Mouse (Mus musculus) kidney, adult 2 months (tissue): Measurements from ENCODE around the gene Lce1j.

Experiments used
- CTCF ChIP-seq: fragments of 200-500 bp; conservative IDR thresholded peaks from 2 replicates; pipeline ENCODE4 v1.5.1; 2011; ENCODE audit warnings: low read depth, mild to moderate bottlenecking, control low read depth, low read length, moderate library complexity, mixed read lengths; ENCODE audit not compliant: insufficient read depth, insufficient read length
- POLR2A ChIP-seq: fragments of 200-500 bp; IDR thresholded peaks from one replicate; pipeline ENCODE4 v1.6.1; 2011; ENCODE audit warnings: low read depth, low read length, control low read depth

- TF ChIP-seq CTCF (no peak), POLR2A (no peak)
Measured at GRCm38 (mm10) chr3:92827108-92827507, 36.8 kb upstream of the Lce1j start, which contains the start of gene Kprp.
